Mouse (Mus musculus): Measurements from ENCODE around the gene Slit2. TPM values are rescaled to one million over a fixed set of nuclear protein-coding genes. Genes with fewer than 3 reads are reported as not detected.
A peak's percentile ranks its signal among the peaks of the same experiment; 100 is the strongest.

Gene Slit2
- total and polyA plus RNA-seq, 3 experiments = 1.8 to 4.5 (median 3.3) TPM

DNA sequence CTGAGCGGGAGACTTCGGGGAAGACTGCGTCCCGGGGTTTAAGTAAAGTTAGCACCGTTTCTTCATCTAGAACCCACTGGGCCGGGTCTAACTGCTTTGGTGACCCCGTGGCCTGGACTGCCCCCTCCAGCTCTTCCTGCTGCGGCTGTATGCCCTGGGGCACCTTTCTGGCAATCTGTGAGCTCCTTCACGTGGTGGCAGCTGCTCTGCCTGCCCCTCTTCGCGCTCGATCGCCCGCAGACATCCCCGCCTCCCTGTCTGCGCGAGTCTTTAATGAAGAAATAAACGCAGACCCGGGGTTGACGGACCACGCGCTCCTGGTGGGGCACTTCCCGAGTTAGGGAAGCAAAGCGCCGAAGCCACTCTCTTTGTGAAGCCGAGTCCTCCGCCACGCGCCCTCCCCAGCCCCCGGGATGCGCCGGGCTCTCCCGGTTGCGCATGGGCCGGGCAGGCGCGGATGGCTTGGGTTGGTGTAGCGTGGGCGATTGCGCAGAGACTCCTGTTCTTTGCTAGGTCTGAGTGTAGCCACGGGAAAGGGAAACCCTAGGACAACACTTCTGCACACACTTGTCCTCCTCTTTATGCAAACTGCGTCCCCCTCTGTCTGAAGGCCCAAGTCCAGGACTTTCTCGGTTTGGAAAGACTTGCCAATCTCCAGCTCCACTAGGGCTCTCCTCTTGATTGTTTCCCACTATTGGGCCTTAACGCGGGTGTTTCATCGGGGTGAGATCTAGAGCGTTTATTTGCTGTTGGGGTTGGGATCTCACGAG lies 3.1 kb downstream of the Slit2 start:
- 4% methylated on average over 48 of the region's 48 CpGs for WGBS
- Histone ChIP-seq H3K27ac (no peak overlapping the region), H3K27me3 (ENCODE audit: control insufficient read depth, insufficient read depth, low read length) (peaks cover 5% of the 10 kb centered on the region; the same call in 1 of the 2 replicates), H3K4me1 (ENCODE audit: control insufficient read depth, insufficient read depth, low read length) (0 out of 2 replicates have a peak, but pooled peaks cover 2% of the 10 kb centered on the region), H3K36me3 (ENCODE audit: control insufficient read depth, insufficient read depth, low read length) (no peaks in the 10 kb centered on the region), H3K4me3 (peak overlapping the region; percentile 43), H3K79me2 (replicated peaks; ENCODE audit: control insufficient read depth, insufficient read depth, low read length) (no peaks in the 10 kb centered on the region), H3K9ac (ENCODE audit: low read depth, low read length) (no peak overlapping the region; the same call in 1 of the 2 replicates)
- TF ChIP-seq POLR2A (IDR thresholded peaks at IDR 0.05; ENCODE audit: insufficient read depth, low read depth, low read length) (no peak), CTCF (IDR thresholded peaks at IDR 0.05) (no peak), EP300 (IDR thresholded peaks at IDR 0.05; ENCODE audit: insufficient read depth, low read depth, low read length) (no peak)
- intact Hi-C loops (cut with DNase I) = no loop called here
- peak; percentile 18 to 46 for DNase-seq

DNA sequence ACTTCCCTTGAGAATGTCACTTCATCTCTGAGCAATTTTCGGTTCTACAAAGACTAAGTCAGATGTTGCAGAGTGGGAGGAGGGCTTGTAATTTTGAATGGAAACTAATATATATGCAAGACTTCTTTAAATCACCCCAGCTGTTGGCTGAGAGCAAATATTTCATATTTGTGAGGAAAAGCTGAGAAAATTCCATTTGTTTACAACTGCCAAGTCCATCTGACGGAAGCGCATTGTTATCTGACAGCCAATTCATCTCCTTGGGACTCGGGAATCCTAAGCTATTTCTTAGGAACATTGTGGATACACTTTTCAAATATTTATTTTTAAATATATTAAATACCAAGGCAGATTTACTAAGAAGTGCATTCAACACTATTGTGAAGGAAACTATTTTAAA lies 8.0 kb downstream of the Slit2 start:
- Histone ChIP-seq H3K4me3 (no peak overlapping the region), H3K4me1 (ENCODE audit: control insufficient read depth, insufficient read depth, low read length) (no peaks in the 10 kb centered on the region), H3K36me3 (ENCODE audit: control insufficient read depth, insufficient read depth, low read length) (no peaks in the 10 kb centered on the region), H3K27me3 (ENCODE audit: control insufficient read depth, insufficient read depth, low read length) (peaks cover 2% of the 10 kb centered on the region; the same call in 1 of the 2 replicates), H3K9ac (ENCODE audit: low read depth, low read length) (no peak overlapping the region), H3K79me2 (replicated peaks; ENCODE audit: control insufficient read depth, insufficient read depth, low read length) (no peaks in the 10 kb centered on the region), H3K27ac (no peak overlapping the region)
- intact Hi-C loops (cut with DNase I) = no loop called here
- no peak for TF ChIP-seq POLR2A (IDR thresholded peaks at IDR 0.05; ENCODE audit: insufficient read depth, low read depth, low read length)
- no peak for TF ChIP-seq CTCF (IDR thresholded peaks at IDR 0.05)
- no peak for TF ChIP-seq EP300 (IDR thresholded peaks at IDR 0.05; ENCODE audit: insufficient read depth, low read depth, low read length)
- 64% methylated on average over 4 of the region's 4 CpGs for WGBS
- no peak for DNase-seq

GRCm38 (mm10) chr5:48003708-48004415 lies 20.9 kb downstream of the Slit2 start:
- Histone ChIP-seq H3K36me3 (ENCODE audit: control insufficient read depth, insufficient read depth, low read length) (no peaks in the 10 kb centered on the region), H3K4me1 (ENCODE audit: control insufficient read depth, insufficient read depth, low read length) (no peaks in the 10 kb centered on the region), H3K27ac (no peak overlapping the region), H3K27me3 (ENCODE audit: control insufficient read depth, insufficient read depth, low read length) (no peaks in the 10 kb centered on the region), H3K79me2 (replicated peaks; ENCODE audit: control insufficient read depth, insufficient read depth, low read length) (no peaks in the 10 kb centered on the region), H3K9ac (ENCODE audit: low read depth, low read length) (no peak overlapping the region), H3K4me3 (no peak overlapping the region)
- TF ChIP-seq POLR2A (IDR thresholded peaks at IDR 0.05; ENCODE audit: insufficient read depth, low read depth, low read length) (no peak), CTCF (IDR thresholded peaks at IDR 0.05) (no peak), EP300 (IDR thresholded peaks at IDR 0.05; ENCODE audit: insufficient read depth, low read depth, low read length) (no peak)
- WGBS = 65% methylated on average over 12 of the region's 12 CpGs
- intact Hi-C loops (cut with DNase I) = no loop called here
- DNase-seq = no peak

GRCm38 (mm10) chr5:48005533-48005932 lies 22.6 kb downstream of the Slit2 start:
- TF ChIP-seq CTCF (IDR thresholded peaks at IDR 0.05) (no peak), EP300 (IDR thresholded peaks at IDR 0.05; ENCODE audit: insufficient read depth, low read depth, low read length) (no peak), POLR2A (IDR thresholded peaks at IDR 0.05; ENCODE audit: insufficient read depth, low read depth, low read length) (no peak)
- WGBS = 78% methylated on average over 9 of the region's 9 CpGs
- Histone ChIP-seq H3K27ac (no peak overlapping the region), H3K36me3 (ENCODE audit: control insufficient read depth, insufficient read depth, low read length) (no peaks in the 10 kb centered on the region), H3K79me2 (replicated peaks; ENCODE audit: control insufficient read depth, insufficient read depth, low read length) (no peaks in the 10 kb centered on the region), H3K27me3 (ENCODE audit: control insufficient read depth, insufficient read depth, low read length) (no peaks in the 10 kb centered on the region), H3K4me1 (ENCODE audit: control insufficient read depth, insufficient read depth, low read length) (no peaks in the 10 kb centered on the region), H3K4me3 (no peak overlapping the region), H3K9ac (ENCODE audit: low read depth, low read length) (no peak overlapping the region)
- intact Hi-C loops (cut with DNase I) = no loop called here
- DNase-seq = no peak

GRCm38 (mm10) chr5:48006059-48006458 lies 23.1 kb downstream of the Slit2 start:
- no peak for DNase-seq
- H3K36me3 ChIP-seq (ENCODE audit: control insufficient read depth, insufficient read depth, low read length) = no peaks in the 10 kb centered on the region
- intact Hi-C loops (cut with DNase I) = no loop called here

DNA sequence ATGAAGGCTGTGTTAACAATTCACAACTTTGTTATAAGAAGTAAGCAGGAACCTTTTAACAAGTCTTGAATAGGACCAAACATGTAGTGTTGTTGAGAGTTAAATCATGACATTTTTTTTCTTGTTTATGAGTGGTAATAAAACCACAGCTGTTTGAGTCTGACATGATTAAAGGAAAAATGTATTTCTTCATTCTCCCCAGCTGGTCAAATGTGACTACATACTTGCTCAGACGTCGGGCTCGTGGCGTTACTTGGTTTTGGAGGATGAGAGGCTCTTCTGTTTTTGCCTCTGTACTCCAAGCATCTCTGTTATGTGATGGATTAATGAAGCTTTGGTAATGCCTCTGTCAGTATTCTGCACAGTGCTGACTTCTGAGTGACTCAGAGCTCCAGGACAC lies 40.5 kb downstream of the Slit2 start:
- WGBS = 66% methylated on average over 4 of the region's 4 CpGs
- DNase-seq = no peak

More at GRCm38 (mm10) chr5:48006059-48006458, 23.1 kb downstream of the Slit2 start:
- no peak overlapping the region for H3K9ac ChIP-seq (ENCODE audit: low read depth, low read length)
- no peak overlapping the region for H3K4me3 ChIP-seq
- no peak for TF ChIP-seq POLR2A (IDR thresholded peaks at IDR 0.05; ENCODE audit: insufficient read depth, low read depth, low read length)
- no peak for TF ChIP-seq EP300 (IDR thresholded peaks at IDR 0.05; ENCODE audit: insufficient read depth, low read depth, low read length)
- TF ChIP-seq CTCF (IDR thresholded peaks at IDR 0.05) = no peak
- H3K79me2 ChIP-seq (replicated peaks; ENCODE audit: control insufficient read depth, insufficient read depth, low read length) = no peaks in the 10 kb centered on the region
- H3K4me1 ChIP-seq (ENCODE audit: control insufficient read depth, insufficient read depth, low read length) = no peaks in the 10 kb centered on the region
- H3K27me3 ChIP-seq (ENCODE audit: control insufficient read depth, insufficient read depth, low read length) = no peaks in the 10 kb centered on the region
- no peak overlapping the region for H3K27ac ChIP-seq

More for the DNA sequence above, 40.5 kb downstream of the Slit2 start:
- Histone ChIP-seq H3K4me1 (ENCODE audit: control insufficient read depth, insufficient read depth, low read length) (no peaks in the 10 kb centered on the region), H3K27ac (no peak overlapping the region), H3K27me3 (ENCODE audit: control insufficient read depth, insufficient read depth, low read length) (no peaks in the 10 kb centered on the region), H3K4me3 (no peak overlapping the region), H3K36me3 (ENCODE audit: control insufficient read depth, insufficient read depth, low read length) (no peaks in the 10 kb centered on the region), H3K79me2 (replicated peaks; ENCODE audit: control insufficient read depth, insufficient read depth, low read length) (no peaks in the 10 kb centered on the region), H3K9ac (ENCODE audit: low read depth, low read length) (no peak overlapping the region)
- intact Hi-C loops (cut with DNase I) = no loop called here
- no peak for TF ChIP-seq CTCF (IDR thresholded peaks at IDR 0.05)
- TF ChIP-seq EP300 (IDR thresholded peaks at IDR 0.05; ENCODE audit: insufficient read depth, low read depth, low read length) = no peak
- no peak for TF ChIP-seq POLR2A (IDR thresholded peaks at IDR 0.05; ENCODE audit: insufficient read depth, low read depth, low read length)

Measured in heart, adult 2 months (tissue).